Mouse (Mus musculus) liver, embryonic 14.5 days (tissue): Measurements from ENCODE around the gene Ints3.

Experiments
- CTCF ChIP-seq: IDR thresholded peaks from 2 replicates; pipeline ENCODE4 v1.5.1; 2016; ENCODE audit warnings: antibody characterized with exemption, low read depth, control low read depth
- EP300 ChIP-seq: IDR thresholded peaks from 2 replicates; pipeline ENCODE4 v1.6.1; 2016; ENCODE audit warnings: antibody characterized with exemption, low read depth

- TF ChIP-seq CTCF = no peak
- no peak for TF ChIP-seq EP300
Measured at GRCm38 (mm10) chr3:90391004-90391403, 42.4 kb downstream of the Ints3 start.
